Mouse (Mus musculus) layer of hippocampus, adult 18-20 months (tissue): ENCODE data around the gene Ace2. TPM values are rescaled to one million over a fixed set of nuclear protein-coding genes. Genes with fewer than 3 reads are reported as not detected.

Source experiments
- DNase-seq, 2 experiments: peaks; one replicate each; pipeline ENCODE4 v3.0.0; 2022; ENCODE audit warnings: low spot score in 2 of 2
- total RNA-seq, 2 experiments: library from RNA; stranded (reverse); gene quantifications; 2 replicates each; pipeline ENCODE4 v1.2.3; 2021

Ace2 gene
- total RNA-seq, 2 experiments from 2014 or later: 0.61 to 0.67 TPM

- no peak for DNase-seq
These were observed 39.7 kb downstream of the Ace2 start for GRCm38 (mm10) chrX:164178856-164179255.

- peak; percentile 40 to 70 for DNase-seq
These were observed 40.6 kb downstream of the Ace2 start for GRCm38 (mm10) chrX:164179746-164180145.

- DNase-seq: peak; percentile 3 to 69
These were observed 44.7 kb downstream of the Ace2 start for GRCm38 (mm10) chrX:164183844-164184243.

GRCm38 (mm10) chrX:164189880-164190279 lies 50.7 kb downstream of the Ace2 start:
- DNase-seq: no peak

- no peak for DNase-seq
These were observed 58.5 kb downstream of the Ace2 start for GRCm38 (mm10) chrX:164197679-164198078.

GRCm38 (mm10) chrX:164200547-164200946 lies 61.4 kb downstream of the Ace2 start:
- DNase-seq: no peak

GRCm38 (mm10) chrX:164221989-164222388 lies 82.9 kb downstream of the Ace2 start:
- DNase-seq: no peak

- no peak for DNase-seq
These were observed 94.2 kb downstream of the Ace2 start for GRCm38 (mm10) chrX:164233380-164233779.

Other genes starting within 250 kb of the Ace2 start
- 10 to 100 TPM; 38.9 to 42.3 TPM for gene Ap1s2, start 230.3 kb upstream of the Ace2 start, total RNA-seq
- gene Zrsr2, start 180.7 kb upstream of the Ace2 start, total RNA-seq: 10 to 100 TPM; 38.9 to 54.9 TPM
- gene Car5b, start 111.3 kb upstream of the Ace2 start, total RNA-seq: 1 to 10 TPM; 2.3 to 2.7 TPM
- 10 to 100 TPM in 1 of 2 experiments, 1 to 10 TPM in 1; 9.8 to 10.3 TPM for gene Siah1b, start 62.8 kb upstream of the Ace2 start, total RNA-seq
- under 1 TPM in 1 of 2 experiments, not detected in 1; 0.69 TPM for gene Cltrn, start 50.5 kb upstream of the Ace2 start, total RNA-seq
- under 1 TPM; 0.56 to 0.67 TPM for gene Bmx, start 118.9 kb downstream of the Ace2 start, total RNA-seq
- gene Pir, start 130.0 kb downstream of the Ace2 start, total RNA-seq: 1 to 10 TPM; 6.6 to 7.8 TPM
- 1 to 10 TPM; 2.6 to 5.0 TPM for gene Vegfd, start 234.0 kb downstream of the Ace2 start, total RNA-seq